Mouse (Mus musculus): Measurements from ENCODE around the gene Ngef.

GRCm38 (mm10) chr1:87568398-87568797, 5.3 kb downstream of the Ngef start:
- TF ChIP-seq MAX (IDR thresholded peaks at IDR 0.05; ENCODE audit: low read depth) (no peak), POLR2A (IDR thresholded peaks at IDR 0.05; ENCODE audit: insufficient read length, low read depth) (no peak), MYOG (IDR thresholded peaks at IDR 0.05; ENCODE audit: control insufficient read depth in 1 of 3, insufficient read depth in 1 of 3, insufficient read length in 2 of 3, low read depth in 2 of 3) (no peak)

Data from myocyte (in vitro differentiated cells).